Mouse (Mus musculus) heart, postnatal 4 days (tissue): ENCODE results near the gene Gpr4. TPM values are rescaled to one million over a fixed set of nuclear protein-coding genes. Genes with fewer than 3 reads are reported as not detected.
A peak's percentile ranks its signal among the peaks of the same experiment; 100 is the strongest.

Source experiments
- DNase-seq: peaks from one replicate; pipeline ENCODE4 v3.0.0; 2021
- total RNA-seq, 2 experiments: library from RNA; stranded (reverse); gene quantifications; 2 replicates each; pipeline ENCODE4 v1.2.3; 2021

The Gpr4 gene
- total RNA-seq, 2 experiments from 2014 or later, result 6.7 to 8.1 TPM

DNA sequence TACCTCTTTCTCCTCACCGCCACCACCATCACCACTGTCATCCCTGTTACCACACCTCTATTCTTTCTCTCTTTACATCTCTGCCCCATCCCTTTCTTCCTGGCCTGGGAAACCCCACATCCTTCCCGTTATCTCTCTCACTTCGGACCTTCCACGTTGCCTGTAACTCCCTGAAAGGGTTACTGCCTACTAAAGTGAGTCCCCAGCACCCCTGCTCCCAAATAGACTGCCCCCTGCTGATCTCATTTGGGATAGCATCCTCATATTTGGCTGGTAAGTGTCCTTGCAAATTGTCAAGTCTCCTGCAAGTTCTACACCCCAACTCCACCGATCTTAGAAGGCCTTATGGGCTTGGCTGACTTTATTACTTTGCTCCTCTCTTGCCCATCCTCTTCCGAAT is 15.7 kb upstream of the Gpr4 start:
- peak; percentile 66 for DNase-seq

DNA sequence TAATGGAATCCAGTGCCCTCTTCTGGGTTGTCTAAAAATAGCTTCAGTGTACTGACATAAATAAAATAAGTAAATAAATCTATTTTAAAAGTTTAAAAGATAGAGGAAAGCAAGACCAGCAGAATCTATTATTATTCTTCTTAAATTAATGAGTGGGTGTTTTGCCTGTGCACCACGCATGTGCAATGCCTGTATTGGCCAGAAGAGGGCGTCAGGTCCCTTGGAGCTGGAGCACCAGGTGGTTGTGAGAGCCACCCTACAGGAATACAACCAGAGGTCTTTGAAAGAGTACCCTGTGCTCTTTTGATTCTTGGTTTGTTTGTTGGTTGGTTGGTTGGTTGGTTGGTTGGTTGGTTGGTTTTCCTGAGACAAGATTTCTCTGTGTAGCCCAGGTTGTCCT is 14.4 kb upstream of the Gpr4 start:
- peak; percentile 56 for DNase-seq

DNA sequence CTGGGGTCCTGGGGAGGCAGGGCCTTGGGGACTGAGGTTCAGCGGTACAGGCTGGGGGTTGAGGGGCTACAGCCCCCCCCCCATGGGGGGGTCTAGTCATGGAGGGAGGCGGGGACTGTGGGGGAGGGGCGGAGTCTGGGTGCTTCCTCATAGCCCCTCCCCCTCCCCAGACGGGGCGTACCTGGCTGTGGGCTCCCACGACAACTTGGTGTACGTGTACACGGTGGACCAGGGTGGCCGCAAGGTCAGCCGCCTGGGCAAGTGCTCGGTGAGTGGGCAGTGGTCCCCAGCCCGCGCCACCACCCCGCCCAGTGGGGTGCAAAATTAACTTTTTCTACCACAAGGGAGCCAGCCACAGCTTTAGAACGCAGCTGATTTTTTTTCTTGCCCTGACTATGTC is 10.7 kb upstream of the Gpr4 start:
- DNase-seq, result no peak

DNA sequence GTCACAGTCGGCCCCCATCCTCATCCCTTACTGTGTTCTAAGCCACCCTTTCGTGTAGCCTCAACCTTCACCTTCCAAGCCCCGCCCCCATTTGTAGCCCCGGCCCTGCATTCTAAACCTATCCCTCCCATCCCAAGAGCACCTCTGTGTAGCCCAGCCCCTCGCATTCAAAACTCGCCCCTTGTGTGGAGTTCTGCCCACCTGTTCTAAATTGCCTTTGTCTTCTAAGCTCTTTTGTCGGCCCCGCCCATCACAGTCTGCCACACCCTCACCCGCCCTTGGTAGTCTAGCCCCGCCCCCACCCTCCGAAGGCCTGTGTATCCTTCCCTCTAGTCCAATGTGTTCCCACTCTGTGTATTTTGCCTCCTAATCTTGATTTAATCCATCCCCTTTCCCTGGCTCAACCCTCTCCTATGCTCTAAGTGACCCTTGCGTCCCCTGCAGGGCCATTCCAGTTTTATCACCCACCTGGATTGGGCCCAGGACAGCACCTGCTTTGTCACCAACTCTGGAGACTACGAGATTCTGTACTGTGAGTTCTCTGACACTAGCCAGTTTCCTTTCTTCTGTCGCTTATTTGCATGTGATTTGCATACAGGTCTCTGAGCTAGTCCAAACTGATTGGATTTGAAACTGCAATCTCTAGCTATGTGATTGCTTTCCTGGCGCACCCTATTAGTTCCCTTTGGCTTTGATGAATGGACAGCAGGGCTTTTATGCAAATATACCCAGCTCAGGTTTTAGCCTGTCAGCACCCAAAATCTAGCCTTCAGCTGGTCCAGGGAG is 10.1 kb upstream of the Gpr4 start:
- no peak for DNase-seq

DNA sequence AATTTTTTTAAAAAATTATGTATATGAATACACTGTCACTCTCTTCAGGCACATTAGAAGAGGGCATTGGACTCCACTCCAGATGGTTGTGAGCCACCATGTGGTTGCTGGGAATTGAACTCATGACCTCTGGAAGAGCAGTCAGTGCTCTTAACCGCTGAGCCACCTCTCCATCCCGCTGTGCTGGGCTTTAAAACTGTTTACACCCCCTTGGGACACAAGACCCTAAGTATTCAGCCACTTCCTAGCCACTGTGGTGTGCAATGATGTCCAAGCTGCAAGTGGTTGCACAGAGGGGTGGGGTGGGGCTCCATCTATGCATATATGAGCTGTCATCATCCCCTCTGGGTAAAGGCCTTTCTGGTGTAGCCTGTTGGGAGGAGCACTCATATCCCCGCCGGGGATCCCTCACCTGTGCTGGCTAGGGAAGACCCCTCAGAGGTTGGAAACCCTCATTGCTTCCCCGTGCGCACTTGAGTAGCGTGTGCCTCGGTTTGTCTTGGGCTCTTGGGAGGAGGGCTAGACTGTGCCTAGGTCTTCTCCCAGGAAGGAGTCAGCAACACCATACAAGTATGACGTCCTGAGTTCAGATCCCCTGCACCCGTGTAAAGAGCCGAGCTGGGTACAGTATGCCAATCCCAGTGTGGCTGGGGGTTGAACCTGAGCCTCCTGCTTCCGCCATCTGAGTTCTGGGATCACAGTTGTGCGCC is 4.0 kb upstream of the Gpr4 start:
- no peak for DNase-seq

DNA sequence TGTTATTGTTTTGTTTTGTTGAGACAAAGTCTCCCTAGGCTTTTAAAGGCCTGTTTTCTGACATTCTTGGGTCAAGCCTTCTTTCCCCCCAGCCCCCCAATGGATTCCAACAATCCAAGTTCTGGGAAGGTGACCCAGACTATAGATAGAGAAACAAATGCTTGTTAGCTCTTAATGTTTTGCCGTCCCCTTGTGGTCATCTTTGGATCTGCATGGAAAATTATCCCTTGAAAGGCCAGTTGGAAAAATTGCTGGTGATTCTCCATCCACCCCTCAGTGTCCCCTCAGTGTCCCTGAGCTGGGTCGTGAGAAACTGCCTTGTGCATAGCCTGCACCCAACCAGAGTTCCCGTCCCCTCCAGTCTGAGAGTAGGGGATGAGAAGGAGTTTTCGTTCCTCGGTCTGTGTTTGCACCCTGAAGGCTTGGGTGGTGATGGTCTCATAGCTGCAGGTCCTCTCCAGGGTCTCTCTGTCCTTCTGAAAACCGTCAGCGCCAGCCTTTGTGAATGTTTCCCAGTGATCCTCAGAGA is 3.3 kb upstream of the Gpr4 start:
- peak; percentile 76 for DNase-seq

DNA sequence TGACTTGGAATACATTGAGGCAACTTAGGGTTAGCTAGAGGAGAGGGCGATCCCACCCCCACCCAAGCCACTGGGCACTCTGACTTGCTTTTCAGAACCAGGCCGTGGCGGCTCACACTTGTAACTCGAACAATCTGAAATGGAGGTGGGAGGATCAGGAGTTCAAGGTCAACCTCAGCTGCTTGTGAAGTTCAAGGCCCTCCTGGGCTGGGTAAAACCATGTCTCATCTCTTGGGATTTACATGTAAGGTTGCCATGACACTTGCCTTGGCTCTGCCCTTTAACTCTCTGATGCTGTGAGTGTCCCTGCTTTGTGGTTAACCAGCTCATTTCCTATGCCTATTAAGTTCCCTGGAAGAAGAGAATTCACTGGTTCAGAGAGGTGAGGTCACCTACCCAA is 2.8 kb upstream of the Gpr4 start:
- DNase-seq, result no peak

DNA sequence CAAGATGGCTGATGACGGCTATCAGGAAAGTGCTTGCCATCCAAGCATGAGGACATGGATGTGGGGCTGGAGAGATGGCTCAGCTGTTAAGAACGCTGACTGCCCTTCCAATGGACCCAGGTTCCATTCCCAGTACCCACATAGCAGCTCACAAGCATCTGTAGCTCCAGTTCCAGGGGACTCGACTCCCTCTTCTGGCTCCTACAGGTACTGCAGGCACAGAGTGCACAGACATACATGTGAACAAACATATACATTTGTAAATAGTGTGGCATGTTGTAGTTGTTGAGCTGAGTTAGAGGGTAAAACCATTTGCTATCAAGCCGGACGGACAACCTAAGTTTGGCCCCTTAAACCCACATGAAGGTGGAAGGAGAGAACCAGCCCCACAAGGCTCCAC is 2.3 kb upstream of the Gpr4 start:
- DNase-seq, result no peak

DNA sequence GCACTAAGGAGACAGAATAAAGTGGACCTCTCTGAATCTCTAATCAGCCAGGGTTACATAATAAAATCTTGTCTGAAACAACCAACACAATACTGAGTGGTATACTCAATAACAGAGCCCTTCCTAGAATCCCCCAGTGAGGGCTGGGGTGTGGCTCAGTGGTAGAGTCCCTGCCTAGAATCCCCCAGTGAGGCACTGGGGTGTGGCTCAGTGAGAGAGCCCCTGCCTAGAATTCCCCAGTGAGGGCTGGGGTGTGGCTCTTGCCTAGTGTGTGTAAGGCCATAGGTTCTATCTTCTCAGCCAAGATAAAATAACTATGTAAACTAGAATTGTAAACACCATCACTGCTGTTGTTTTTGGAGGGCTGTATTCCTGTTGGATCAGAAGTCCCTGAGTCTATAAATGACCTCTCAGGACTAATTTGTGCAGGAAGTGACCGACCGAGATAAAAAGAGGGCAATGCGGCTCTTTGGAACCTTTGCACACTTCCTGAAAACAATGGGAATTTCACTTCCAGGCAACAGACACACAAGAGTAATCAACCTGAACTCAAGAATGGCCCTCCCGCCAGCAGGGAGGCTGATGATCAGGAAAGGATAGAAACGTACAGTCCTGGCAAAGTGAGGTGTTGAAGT is 1.2 kb upstream of the Gpr4 start:
- DNase-seq, result no peak

DNA sequence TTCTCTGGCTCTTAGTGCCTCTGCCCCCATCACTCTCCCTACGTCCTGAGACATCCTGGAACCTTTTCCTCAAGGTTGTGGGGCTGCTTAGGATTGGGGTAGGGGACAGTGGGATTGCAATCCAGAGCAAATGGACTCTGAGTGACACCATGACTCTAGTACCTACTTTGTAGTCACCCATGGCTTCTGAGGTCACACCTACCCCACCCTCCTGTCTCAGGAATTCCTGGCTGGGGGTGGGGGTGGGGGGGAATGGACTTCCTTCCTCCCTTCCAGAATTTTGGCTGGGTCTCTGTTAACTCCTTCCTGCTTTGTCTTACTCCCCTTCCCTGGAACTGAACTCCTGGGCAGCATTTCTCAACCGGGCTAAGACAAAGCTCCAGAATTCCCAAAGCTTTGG is 1.0 kb downstream of the Gpr4 start:
- DNase-seq, result no peak

DNA sequence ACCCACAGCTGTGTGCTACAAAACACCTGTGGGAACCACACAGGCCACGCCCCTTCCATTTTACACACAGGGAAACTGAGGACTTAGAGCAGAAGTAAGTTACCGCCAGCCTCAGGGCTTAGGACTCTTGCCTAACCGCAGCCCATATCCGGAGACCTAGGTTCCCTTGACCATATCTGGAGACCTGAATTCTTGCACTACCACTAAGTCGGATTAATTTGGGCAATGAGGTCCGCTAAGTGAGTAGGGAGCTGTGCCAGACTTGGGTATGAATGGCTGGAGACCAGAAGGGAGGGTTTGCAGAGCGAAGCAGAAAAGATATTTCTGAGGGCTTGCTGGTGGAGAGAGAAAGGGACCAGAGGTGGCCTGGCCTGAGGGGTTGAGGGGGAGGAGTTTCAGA is 2.0 kb downstream of the Gpr4 start:
- no peak for DNase-seq

DNA sequence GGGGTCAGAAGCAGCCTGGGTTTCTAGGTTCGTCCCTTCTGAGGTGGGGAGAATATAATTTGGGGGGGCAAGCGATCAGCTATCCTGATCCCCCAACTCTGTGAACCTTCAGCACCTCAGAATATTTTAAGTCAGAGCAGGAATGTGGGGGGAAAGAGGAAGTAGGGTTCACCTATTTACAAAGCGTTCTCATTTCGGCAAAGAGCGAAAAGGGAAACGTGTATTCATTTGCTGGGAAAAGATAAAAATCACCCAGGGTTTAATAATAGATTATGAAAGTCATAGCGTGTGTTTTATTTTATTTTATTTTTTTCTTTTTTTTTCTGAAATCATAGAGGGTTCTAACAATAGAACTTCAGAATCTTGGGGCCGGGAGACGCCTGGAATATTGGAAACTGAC is 2.6 kb downstream of the Gpr4 start:
- DNase-seq, result no peak

DNA sequence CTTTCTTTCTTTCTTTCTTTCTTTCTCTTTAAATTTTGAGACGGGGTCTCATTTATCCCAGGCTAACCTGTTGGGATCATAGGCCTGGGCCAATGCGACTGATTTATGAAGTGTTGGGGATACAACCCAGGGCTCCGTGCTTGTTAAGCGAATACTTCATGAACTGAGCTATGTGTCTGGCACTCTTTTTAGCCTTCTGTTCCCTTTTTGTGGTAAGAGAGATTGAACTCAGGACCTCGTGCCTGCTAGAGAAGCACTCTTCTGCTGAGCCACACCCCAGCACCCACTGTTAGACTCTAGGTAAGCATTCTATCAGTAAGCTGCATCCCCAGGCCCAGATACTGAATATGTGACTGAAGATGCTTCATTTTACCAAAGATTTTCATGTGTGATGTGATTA is 5.2 kb downstream of the Gpr4 start:
- DNase-seq, result no peak

DNA sequence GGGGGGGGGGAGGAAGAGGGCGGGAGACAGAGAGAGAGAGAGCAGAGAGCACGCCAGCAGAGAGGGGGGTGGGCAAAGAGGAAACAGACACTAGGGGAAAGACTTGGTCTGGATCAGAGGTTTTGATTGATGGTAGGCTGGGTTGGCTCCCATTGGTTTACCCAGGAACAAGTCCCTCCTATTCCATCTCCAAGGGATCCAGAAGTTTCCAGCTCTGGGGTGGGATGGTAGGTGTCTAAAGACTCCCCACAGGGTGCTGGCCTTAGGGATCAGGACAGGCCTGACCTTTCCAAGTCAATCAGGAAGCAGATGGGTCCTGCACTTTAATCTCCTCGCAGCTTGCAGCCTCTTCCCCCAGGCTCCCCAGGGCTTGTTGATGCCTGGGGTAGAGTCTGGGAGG is 5.6 kb downstream of the Gpr4 start:
- DNase-seq, result no peak

DNA sequence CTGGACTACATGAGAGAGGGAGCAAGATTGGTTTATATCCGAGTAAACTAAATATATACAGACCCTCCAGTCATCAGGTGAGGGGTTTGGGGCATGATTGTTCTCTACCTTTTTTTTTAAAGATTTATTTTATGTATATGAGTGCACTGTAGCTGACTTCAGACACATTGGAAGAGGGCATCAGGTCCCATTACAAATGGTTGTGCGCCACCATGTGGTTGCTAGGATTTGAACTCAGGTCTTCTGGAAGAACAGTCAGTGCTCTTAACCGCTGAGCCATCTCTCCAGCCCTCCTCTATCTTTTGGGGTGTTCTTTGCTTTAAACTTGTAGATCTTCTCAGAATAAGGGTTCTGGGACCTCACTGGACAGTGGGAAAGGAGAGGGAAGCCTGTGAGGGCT is 7.7 kb downstream of the Gpr4 start:
- DNase-seq, result no peak

DNA sequence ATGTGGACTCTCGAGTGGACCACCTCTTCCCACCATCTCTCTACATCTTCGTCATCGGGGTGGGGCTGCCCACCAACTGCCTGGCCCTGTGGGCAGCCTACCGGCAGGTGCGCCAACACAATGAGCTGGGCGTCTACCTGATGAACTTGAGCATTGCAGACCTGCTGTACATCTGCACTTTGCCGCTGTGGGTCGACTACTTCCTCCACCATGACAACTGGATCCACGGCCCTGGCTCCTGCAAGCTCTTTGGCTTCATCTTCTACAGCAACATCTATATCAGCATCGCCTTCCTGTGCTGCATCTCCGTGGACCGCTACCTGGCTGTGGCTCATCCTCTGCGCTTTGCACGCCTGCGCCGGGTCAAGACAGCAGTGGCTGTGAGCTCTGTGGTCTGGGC is 9.9 kb downstream of the Gpr4 start:
- DNase-seq, result no peak

DNA sequence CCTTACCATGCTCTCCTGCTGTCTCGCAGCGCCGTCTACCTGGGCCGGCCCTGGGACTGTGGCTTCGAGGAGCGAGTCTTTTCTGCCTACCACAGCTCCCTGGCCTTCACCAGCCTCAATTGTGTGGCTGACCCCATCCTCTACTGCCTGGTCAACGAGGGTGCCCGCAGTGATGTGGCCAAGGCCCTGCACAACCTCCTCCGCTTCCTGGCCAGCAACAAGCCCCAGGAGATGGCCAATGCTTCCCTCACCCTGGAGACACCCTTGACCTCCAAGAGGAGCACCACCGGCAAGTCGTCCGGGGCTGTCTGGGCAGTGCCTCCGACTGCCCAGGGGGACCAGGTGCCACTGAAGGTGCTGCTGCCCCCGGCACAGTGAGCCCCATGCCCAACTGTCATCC is 10.5 kb downstream of the Gpr4 start:
- DNase-seq, result no peak

DNA sequence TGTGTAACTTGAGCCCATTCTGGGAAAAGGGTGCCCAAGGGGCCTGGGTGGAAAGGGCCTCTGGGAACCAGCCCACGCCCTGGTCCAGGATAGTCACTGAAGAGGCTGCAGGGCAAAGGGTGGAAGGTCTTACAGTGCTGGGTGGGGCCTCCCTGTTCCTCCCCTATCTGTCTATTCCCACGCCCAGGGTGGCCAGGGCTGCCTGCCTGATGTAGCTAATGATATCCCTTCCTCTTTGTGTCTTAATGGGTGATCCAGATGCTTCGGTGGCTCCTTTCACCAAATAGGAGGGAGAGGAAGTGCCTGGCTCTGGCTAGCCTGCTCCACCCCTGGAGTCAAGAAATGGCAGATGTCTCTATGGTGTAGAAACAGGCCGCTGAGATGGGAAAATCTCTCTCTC is 12.6 kb downstream of the Gpr4 start:
- DNase-seq, result no peak

DNA sequence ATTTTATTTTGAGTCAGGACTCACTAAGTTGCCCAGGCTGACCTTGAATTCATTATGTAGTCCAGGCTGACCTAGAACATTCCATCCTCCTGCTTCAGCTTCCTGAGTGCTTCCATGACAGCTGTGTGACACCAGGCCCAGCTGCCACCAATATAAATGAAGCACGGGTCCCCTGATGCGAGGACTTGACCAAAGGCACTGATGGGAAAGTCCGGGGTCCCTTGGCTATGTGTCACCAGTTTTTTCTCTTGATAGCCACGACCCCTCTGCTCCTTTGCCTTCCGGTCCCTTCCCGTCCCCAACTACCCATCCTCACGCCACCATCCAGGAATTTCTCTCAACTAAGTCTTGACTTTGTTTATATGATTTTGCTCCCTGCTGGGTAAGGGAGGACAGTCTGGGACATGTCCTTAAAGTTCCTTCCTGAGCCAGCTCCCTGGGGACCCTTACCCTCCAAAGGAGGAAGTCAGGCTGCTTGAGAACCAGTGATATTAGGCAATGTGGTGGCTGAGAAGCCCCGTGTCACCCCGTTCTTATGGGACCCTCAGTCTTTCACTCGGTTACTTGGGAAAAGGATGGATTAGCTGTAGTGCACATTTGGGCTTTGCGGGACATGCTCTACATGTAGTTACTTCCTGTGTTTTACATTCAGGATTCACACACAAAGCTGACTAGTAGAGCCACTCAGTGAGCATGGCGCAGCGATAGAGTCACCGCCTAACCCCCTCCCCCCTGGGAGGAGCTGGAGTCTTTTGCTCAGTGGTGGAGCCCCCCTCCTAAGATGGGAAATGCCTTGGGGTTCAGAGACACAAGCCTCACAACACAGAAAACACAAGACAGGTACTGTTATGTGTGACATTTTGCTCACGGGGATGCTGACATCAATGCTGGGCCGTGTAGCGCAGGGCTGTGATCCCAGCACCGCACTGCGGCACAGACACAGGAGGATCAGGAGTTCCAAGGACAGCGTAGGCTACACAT is 14.8 kb downstream of the Gpr4 start:
- DNase-seq, result peak; percentile 42

DNA sequence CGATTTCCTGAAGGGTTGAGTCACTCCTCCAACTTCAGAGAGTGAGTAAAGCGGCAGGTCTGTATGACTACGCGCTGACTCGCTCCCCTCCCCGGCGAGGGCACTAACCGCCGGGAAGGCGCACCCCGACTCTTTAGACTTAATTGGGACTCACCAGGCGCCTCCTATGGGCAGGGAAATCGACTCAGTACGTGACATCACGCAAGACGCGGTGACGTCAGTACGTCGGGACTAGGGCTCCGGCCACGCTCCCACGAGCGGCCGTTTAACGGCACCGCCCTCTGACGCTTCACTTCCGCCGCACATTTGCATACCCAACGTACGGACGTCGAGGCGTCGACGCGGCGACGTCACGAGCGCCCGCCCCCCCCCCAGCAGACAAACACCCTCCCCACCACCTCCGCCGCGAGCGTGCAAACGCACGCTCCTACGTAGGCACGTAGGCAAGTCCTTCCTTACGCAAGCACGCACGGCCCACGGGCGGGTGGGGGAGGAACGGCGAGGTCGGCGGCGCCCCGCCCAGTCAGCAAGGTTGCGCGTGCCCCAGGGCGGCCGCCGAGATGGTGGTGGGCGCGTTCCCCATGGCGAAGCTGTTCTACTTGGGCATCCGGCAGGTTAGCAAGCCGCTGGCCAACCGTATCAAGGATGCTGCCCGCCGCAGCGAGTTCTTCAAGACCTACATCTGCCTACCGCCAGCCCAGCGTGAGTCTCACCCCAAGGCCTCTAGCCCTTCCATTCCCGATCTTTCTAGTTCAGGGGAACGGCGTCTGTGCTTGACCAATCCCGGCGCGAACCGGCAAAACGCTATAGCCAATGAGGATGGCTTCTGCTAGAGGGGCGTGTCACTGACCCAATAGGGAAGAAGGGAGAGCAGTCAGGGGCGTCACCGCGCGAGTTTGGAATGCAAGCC is 15.8 kb downstream of the Gpr4 start, which contains the start of gene Opa3:
Opa3 (plus strand) TSS at position 452 of the 910 bp plus-strand sequence.
- DNase-seq, result peak; percentile 99

DNA sequence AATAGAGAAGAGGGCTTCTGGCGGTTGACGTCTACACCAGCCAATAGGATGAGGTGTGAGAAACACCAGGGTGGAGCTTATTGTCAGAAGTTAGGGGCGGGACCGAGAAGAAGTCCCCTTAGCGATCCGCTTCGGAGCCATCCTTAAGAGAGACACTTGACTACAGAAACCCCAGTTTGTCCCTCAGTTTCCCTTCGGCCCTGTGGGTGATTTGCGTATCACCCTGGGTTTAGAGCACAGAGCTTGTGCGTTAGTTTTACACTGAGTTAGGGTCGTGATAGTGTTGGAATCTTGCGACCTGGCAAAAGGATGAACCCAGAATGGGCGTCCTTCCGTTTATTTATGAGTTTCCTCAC is 16.4 kb downstream of the Gpr4 start:
- DNase-seq, result no peak
